Mouse (Mus musculus) stomach, embryonic 16.5 days (tissue): Measurements from ENCODE around the gene Cdkl4. TPM values are rescaled to one million over a fixed set of nuclear protein-coding genes. Genes with fewer than 3 reads are reported as not detected.
A peak's percentile ranks its signal among the peaks of the same experiment; 100 is the strongest.

Experiments used
- ATAC-seq: fragments of 200-750 bp; cut with Nextera tagmentation; 2 replicates; pipeline ENCODE4 v1.8.0; 2017; ENCODE audit warnings: moderate number of reproducible peaks, moderate TSS enrichment; ENCODE audit not compliant: insufficient read depth, low FRiP score
- H3K27ac ChIP-seq: fragments of 300-500 bp; sonication (generic); 2 replicates; pipeline ENCODE4 v1.5.1; 2014; ENCODE audit warnings: low read length
- H3K27me3 ChIP-seq: fragments of 300-500 bp; sonication (generic); 2 replicates; pipeline ENCODE4 v1.6.1; 2014; ENCODE audit warnings: low read length, control low read depth, mixed read lengths; ENCODE audit not compliant: control insufficient read depth, insufficient read depth
- H3K36me3 ChIP-seq: fragments of 300-500 bp; sonication (generic); 2 replicates; pipeline ENCODE4 v1.6.1; 2014; ENCODE audit warnings: low read length; ENCODE audit not compliant: control insufficient read depth, insufficient read depth
- H3K4me1 ChIP-seq: fragments of 300-500 bp; sonication (generic); 2 replicates; pipeline ENCODE4 v1.6.1; 2014; ENCODE audit warnings: low read length, control low read depth, mixed read lengths; ENCODE audit not compliant: control insufficient read depth, insufficient read depth
- H3K4me2 ChIP-seq: fragments of 300-500 bp; sonication (generic); 2 replicates; pipeline ENCODE4 v1.6.1; 2014; ENCODE audit warnings: low read depth, low read length, mixed read lengths
- H3K4me3 ChIP-seq: fragments of 300-500 bp; sonication (generic); replicated peaks from 2 replicates; pipeline ENCODE4 v1.5.1; 2014; ENCODE audit warnings: mild to moderate bottlenecking, low read length
- H3K9ac ChIP-seq: fragments of 300-500 bp; sonication (generic); 2 replicates; pipeline ENCODE4 v1.6.1; 2014; ENCODE audit warnings: low read length
- H3K9me3 ChIP-seq: fragments of 300-500 bp; sonication (generic); replicated peaks from 2 replicates; pipeline ENCODE4 v1.6.1; 2016; ENCODE audit warnings: low read length, control low read depth; ENCODE audit not compliant: control insufficient read depth
- WGBS: fragments of 180-500 bp; shearing (Covaris S2); extraction: QIAGEN DNeasy Blood & Tissue Kit; methylation state at CpG from one replicate; pipeline ENCODE4 v1.1.7; 2014; 5-methylcytosine and 5-hydroxymethylcytosine counted together
- polyA plus RNA-seq: library from polyadenylated mRNA; unstranded; fragments of >200 nt; fragmentation: Nextera tagmentation; extraction: Ambion mirVana; gene quantifications from 2 replicates; pipeline ENCODE4 v1.2.1, GENCODE M21; 2015

Gene Cdkl4
- polyA plus RNA-seq, 1 experiment from 2014 or later = 0.26 TPM

DNA sequence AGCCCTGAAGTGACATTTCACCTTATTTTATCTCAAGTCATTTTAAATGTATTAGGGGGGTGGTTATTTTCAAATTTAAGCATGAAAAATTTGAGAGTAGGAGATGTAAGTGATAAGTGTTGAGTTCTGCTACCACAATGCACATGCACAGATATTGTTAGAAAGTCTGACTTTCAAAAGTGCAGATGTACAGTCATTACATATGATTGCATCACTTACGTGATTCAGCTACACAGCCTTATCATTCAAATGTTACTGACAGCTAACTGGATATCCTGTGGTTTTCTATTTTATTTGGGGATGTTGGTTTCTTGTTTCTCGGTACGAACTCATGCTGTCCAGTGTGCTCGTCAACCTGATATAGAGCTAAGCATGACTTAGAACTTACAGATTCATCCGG is 92.5 kb downstream of the Cdkl4 start:
- ATAC-seq = no peak
- H3K27ac ChIP-seq = no peak overlapping the region
- WGBS = 88% methylated on average over 5 of the region's 5 CpGs
- no peak overlapping the region for H3K4me2 ChIP-seq
- no peak overlapping the region for H3K4me3 ChIP-seq
- no peaks in the 10 kb centered on the region for H3K27me3 ChIP-seq
- no peak overlapping the region for H3K9ac ChIP-seq
- H3K36me3 ChIP-seq = no peaks in the 10 kb centered on the region
- no peaks in the 10 kb centered on the region for H3K9me3 ChIP-seq
- H3K4me1 ChIP-seq = peaks cover 7% of the 10 kb centered on the region; the same call in 1 of the 2 replicates

DNA sequence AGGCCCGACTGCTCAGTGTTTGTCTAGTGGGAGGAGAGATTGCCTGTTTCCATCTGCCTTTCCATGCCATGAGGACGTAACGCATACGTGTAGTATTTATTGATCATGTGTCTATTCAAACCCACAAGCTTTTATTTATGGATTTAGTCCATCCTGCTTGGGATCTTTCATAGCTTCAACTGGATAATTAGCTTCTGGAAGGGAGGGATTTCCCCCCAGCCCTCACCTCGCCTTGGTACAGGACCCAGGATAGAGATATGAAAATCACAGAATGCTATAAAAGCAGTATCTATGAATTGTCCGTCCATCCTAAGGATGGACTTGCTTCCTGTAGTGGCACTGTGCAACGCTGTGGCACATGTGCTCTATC is 96.8 kb downstream of the Cdkl4 start:
- no peak for ATAC-seq
- peak overlapping the region; percentile 78 for H3K4me3 ChIP-seq
- H3K27ac ChIP-seq = peak overlapping the region; percentile 95
- no peaks in the 10 kb centered on the region for H3K27me3 ChIP-seq
- WGBS = 28% methylated on average over 7 of the region's 7 CpGs
- H3K4me1 ChIP-seq = peaks cover 15% of the 10 kb centered on the region
- H3K9me3 ChIP-seq = no peaks in the 10 kb centered on the region
- peak overlapping the region; percentile 88 for H3K4me2 ChIP-seq
- H3K36me3 ChIP-seq = no peaks in the 10 kb centered on the region
- H3K9ac ChIP-seq = peak overlapping the region; percentile 96

DNA sequence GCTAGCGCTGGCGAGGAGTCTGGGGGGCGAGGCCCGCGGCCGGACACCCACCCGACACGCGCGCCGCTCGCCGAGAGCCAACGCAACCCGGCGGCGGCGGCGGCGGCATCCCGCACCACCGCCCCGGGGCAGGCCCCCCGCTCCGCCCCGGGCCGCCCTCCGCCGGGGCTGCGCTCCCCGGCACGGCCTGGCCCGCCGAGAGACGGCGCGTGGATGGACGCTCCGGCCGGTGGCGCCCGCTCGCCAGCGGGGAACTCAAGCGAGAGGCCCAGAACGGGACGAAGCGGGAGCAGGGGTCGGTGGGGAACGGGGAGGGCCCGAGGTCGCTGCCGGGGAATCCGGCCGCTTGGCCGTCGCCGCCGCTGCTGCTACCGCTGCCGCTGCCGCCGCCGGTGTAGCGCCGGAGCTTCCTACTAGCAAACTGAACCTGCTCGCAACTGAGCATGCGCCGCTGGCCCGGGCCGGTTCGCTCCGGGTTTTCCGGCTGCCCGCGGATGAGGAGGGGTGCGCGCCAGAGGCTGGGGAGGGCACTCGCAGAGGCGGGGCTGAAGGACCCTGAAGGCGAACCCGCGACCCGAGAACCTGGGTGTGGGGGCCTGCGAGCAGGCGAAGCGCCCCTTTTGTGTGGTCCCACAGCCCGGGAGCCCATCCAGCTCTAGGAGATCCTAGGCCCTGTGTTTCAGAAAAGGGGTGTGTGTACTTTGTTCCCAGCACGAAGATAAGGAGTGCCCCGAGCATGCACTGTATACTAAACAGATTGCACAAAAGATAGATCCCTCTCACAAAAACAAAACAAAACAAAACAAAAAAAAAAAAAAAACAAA is 97.4 kb downstream of the Cdkl4 start, which contains the start of gene Sos1:
Gene Sos1 (minus strand): TSS at position 423 of the 824 bp plus-strand sequence.
- peak within 1 kb of the TSS; percentile 78 for H3K4me3 ChIP-seq
- under 1% methylated on average over 90 of the region's 90 CpGs for WGBS
- peaks cover 15% of the 10 kb centered on the region for H3K4me1 ChIP-seq
- peak within 1 kb of the TSS; percentile 88 for H3K4me2 ChIP-seq
- no peaks in the 10 kb centered on the region for H3K36me3 ChIP-seq
- peak within 1 kb of the TSS; percentile 96 for H3K9ac ChIP-seq
- ATAC-seq = peak; percentile 87
- no peaks in the 10 kb centered on the region for H3K27me3 ChIP-seq
- no peaks in the 10 kb centered on the region for H3K9me3 ChIP-seq
- H3K27ac ChIP-seq = peak within 1 kb of the TSS; percentile 95

DNA sequence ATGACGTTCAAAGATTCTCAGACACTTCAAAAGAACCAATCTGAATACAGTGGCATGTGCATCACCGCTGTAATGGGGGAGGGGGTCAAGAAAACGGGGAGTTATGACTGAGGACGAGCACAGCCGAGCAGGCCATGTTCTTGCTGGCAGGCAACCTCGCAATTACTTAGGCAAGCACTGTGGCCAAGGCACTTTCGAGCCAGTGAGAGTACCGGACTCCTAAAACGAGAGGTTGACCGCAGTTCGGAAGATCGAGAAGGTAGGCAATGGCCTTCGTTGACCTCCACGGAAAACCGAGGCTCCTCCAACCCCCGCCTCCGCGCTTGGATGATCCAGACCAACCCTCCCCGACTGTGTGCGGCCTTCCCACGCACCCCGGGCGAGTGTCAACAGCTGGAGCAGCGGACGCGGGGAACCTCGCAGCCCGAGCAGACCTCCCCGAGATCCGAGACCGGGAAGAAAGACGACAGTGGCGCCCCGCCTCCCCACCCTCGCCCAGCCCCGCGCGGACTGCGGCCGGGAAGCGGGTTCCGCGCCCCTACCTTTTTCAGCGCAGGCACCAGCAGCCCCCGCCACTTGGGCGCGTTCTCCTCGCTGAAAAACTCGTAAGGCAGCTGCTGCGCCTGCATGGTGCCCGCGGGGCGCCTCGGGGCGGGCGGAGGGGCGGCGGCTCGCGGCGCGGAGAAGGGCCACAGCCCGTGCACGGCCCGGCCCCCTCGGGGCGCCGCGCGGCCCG is 98.2 kb downstream of the Cdkl4 start:
- H3K36me3 ChIP-seq = no peaks in the 10 kb centered on the region
- under 1% methylated on average over 62 of the region's 71 CpGs for WGBS
- no peaks in the 10 kb centered on the region for H3K9me3 ChIP-seq
- H3K4me3 ChIP-seq = peak overlapping the region; percentile 78
- peak overlapping the region; percentile 96 for H3K9ac ChIP-seq
- ATAC-seq = peak; percentile 51
- peaks cover 15% of the 10 kb centered on the region for H3K4me1 ChIP-seq
- peak overlapping the region; percentile 88 for H3K4me2 ChIP-seq
- no peaks in the 10 kb centered on the region for H3K27me3 ChIP-seq
- peak overlapping the region; percentile 95 for H3K27ac ChIP-seq

DNA sequence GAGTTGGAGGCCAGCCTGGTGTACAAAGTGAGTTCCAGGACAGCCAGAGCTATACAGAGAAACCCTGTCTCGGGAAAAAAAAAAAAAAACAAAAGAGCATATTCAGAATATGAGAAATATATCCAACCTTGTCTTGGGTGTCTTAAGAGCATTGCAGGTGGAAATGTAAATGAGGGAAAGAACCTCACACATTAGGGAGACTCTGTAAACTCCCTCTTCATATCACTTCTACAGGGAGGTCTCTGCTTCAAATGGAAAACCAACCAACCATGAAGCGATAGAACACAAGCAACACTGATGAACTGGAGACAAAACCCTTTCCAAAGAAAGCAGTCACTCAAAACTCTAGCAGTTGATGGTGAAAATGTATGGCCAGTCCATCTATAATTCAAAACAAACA is 99.9 kb downstream of the Cdkl4 start:
- Histone ChIP-seq H3K36me3 (no peaks in the 10 kb centered on the region), H3K4me2 (no peak overlapping the region), H3K27ac (no peak overlapping the region), H3K9ac (no peak overlapping the region), H3K4me1 (peaks cover 15% of the 10 kb centered on the region), H3K4me3 (no peak overlapping the region), H3K27me3 (no peaks in the 10 kb centered on the region), H3K9me3 (no peaks in the 10 kb centered on the region)
- 90% methylated on average over 2 of the region's 2 CpGs for WGBS
- no peak for ATAC-seq

DNA sequence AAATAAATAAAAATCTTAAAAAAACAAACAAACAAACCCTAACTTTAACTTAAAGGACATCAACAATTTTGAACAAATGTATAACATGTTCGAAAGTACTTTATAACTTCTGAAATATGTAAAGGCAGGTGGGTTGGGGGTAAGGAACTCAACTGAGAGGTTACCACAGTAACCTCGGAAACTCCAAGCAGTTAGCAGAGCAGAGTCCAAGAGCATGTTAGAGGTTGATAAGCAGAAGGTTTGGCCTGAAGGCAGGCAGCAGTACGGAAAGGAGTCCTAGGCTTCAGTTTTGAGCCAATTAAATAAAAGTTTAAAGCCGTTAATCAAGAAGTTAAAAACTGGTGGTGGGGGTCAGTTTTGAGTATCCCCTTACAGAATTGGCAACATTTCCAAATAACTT is 101.1 kb downstream of the Cdkl4 start:
- Histone ChIP-seq H3K9ac (no peak overlapping the region), H3K4me2 (no peak overlapping the region), H3K27ac (no peak overlapping the region), H3K36me3 (no peaks in the 10 kb centered on the region), H3K9me3 (no peaks in the 10 kb centered on the region), H3K4me3 (no peak overlapping the region), H3K4me1 (peaks cover 13% of the 10 kb centered on the region), H3K27me3 (no peaks in the 10 kb centered on the region)
- no peak for ATAC-seq
- 87% methylated on average over 4 of the region's 4 CpGs for WGBS

Other genes starting within 250 kb of the Cdkl4 start
- not detected in 2 replicates for gene Gm10190, start 204.3 kb downstream of the Cdkl4 start, polyA plus RNA-seq
- 3.3 and 3.5 TPM in 2 replicates for gene Sos1, start 97.4 kb downstream of the Cdkl4 start, polyA plus RNA-seq
- gene Map4k3, start 150.7 kb upstream of the Cdkl4 start, polyA plus RNA-seq = 20.0 and 21.5 TPM in 2 replicates